Mouse (Mus musculus) stomach, postnatal 0 days (tissue): ENCODE measurements around the gene Cpne2.

Source experiments
- CTCF ChIP-seq: IDR thresholded peaks from 2 replicates; pipeline ENCODE4 v1.5.1; 2016; ENCODE audit warnings: antibody characterized with exemption, low read depth, mild to moderate bottlenecking, moderate library complexity
- EP300 ChIP-seq: optimal IDR thresholded peaks from 2 replicates; pipeline ENCODE3; 2016; ENCODE audit warnings: antibody characterized with exemption

DNA sequence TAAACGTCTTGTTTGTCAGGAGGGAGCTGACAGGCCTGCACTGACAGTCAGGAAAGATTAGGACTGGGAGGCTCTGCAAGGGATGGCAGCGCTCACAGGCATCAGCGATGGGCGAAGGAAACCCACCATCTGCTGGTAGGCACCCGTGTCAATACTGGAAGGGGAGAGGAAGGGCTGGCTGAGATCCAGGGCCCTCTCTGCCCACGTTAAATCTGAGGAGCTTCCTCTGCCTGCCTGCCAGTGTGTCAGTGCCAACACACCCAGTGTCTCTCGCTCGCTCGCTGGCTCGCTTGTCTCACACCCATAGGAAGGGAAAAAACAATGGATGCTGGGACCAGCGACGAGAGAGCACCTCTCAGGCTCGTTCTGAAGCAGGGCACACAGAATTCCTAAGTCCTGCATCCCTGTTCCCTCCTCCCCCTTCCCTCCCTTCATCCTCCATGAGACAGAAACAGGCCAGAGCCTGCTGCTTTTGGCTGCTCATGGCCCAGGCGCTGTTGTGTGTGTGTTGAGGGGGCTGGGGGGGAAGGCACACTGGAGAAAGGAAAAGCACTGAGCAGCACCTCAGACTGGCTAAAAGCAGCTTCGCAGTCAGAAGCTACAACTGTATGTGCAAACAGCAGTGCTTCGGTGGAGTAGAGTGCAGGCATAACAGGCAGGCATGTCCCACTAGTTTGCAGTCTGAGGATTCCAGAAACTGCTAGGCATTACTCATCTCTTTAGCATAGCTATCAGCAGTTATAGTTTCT, 41.5 kb downstream of the Cpne2 start:
- TF ChIP-seq EP300 (no peak), CTCF (no peak)
